Mouse (Mus musculus) stomach, embryonic 14.5 days (tissue): Measurements from ENCODE around the gene Plcb1. TPM values are rescaled to one million over a fixed set of nuclear protein-coding genes. Genes with fewer than 3 reads are reported as not detected.

Experiments
- ATAC-seq: fragments of 200-750 bp; cut with Nextera tagmentation; 2 replicates; pipeline ENCODE4 v1.8.0; 2017; ENCODE audit warnings: low read depth, moderate TSS enrichment; ENCODE audit not compliant: insufficient number of reproducible peaks, insufficient read depth, low FRiP score
- H3K27ac ChIP-seq: fragments of 300-500 bp; sonication (generic); 2 replicates; pipeline ENCODE4 v1.5.1; 2014; ENCODE audit warnings: mild to moderate bottlenecking, low read length, moderate library complexity, mixed read lengths
- H3K27me3 ChIP-seq: fragments of 300-500 bp; sonication (generic); 2 replicates; pipeline ENCODE4 v1.6.1; 2014; ENCODE audit warnings: low read length, control low read depth, mixed read lengths; ENCODE audit not compliant: control insufficient read depth, insufficient read depth
- H3K36me3 ChIP-seq: fragments of 300-500 bp; sonication (generic); 2 replicates; pipeline ENCODE4 v1.6.1; 2014; ENCODE audit warnings: mild to moderate bottlenecking, control low read depth, low read length, moderate library complexity, mixed read lengths; ENCODE audit not compliant: control insufficient read depth, insufficient read depth
- H3K4me1 ChIP-seq: fragments of 300-500 bp; sonication (generic); 2 replicates; pipeline ENCODE4 v1.6.1; 2014; ENCODE audit warnings: low read length, control low read depth, mixed read lengths; ENCODE audit not compliant: control insufficient read depth, insufficient read depth
- H3K4me2 ChIP-seq: fragments of 300-500 bp; sonication (generic); replicated peaks from 2 replicates; pipeline ENCODE4 v1.6.1; 2014; ENCODE audit warnings: low read depth, low read length, control low read depth
- H3K4me3 ChIP-seq: fragments of 300-500 bp; sonication (generic); 2 replicates; pipeline ENCODE4 v1.5.1; 2014; ENCODE audit warnings: low read depth, low read length, control low read depth
- H3K9ac ChIP-seq: fragments of 300-500 bp; sonication (generic); replicated peaks from 2 replicates; pipeline ENCODE4 v1.6.1; 2014; ENCODE audit warnings: low read depth, mild to moderate bottlenecking, control low read depth, low read length, moderate library complexity, mixed read lengths
- H3K9me3 ChIP-seq: fragments of 300-500 bp; sonication (generic); 2 replicates; pipeline ENCODE4 v1.6.1; 2016; ENCODE audit warnings: low read depth, low read length, control low read depth; ENCODE audit not compliant: control insufficient read depth
- WGBS: fragments of 180-500 bp; shearing (Covaris S2); extraction: QIAGEN DNeasy Blood & Tissue Kit; methylation state at CpG from one replicate; pipeline ENCODE4 v1.1.7; 2014; 5-methylcytosine and 5-hydroxymethylcytosine counted together
- polyA plus RNA-seq: library from polyadenylated mRNA; unstranded; fragments of >200 nt; fragmentation: Nextera tagmentation; extraction: Ambion mirVana; gene quantifications from 2 replicates; pipeline ENCODE4 v1.2.1, GENCODE M21; 2014

Plcb1 gene
- polyA plus RNA-seq, 1 experiment from 2014 or later, result 25.3 TPM

- Histone ChIP-seq H3K4me3 (no peak overlapping the region), H3K27me3 (no peaks in the 10 kb centered on the region), H3K27ac (no peak overlapping the region), H3K9me3 (no peaks in the 10 kb centered on the region), H3K4me2 (no peak overlapping the region), H3K36me3 (no peaks in the 10 kb centered on the region), H3K4me1 (no peaks in the 10 kb centered on the region), H3K9ac (no peak overlapping the region)
- ATAC-seq, result no peak
- WGBS, result 79% methylated on average over 6 of the region's 6 CpGs
These were observed 617.5 kb downstream of the Plcb1 start for GRCm38 (mm10) chr2:135403344-135403743.

- Histone ChIP-seq H3K27ac (no peak overlapping the region), H3K4me2 (no peak overlapping the region), H3K36me3 (no peaks in the 10 kb centered on the region), H3K4me3 (no peak overlapping the region), H3K4me1 (no peaks in the 10 kb centered on the region), H3K9ac (no peak overlapping the region), H3K27me3 (no peaks in the 10 kb centered on the region), H3K9me3 (no peaks in the 10 kb centered on the region)
- ATAC-seq, result no peak
- 26% methylated on average over 1 of the region's 1 CpGs for whole genome bisulfite sequencing
These were observed 618.2 kb downstream of the Plcb1 start for GRCm38 (mm10) chr2:135404095-135404494.

- H3K36me3 ChIP-seq, result no peaks in the 10 kb centered on the region
- H3K9ac ChIP-seq, result no peak overlapping the region
- no peak overlapping the region for H3K4me2 ChIP-seq
- H3K4me3 ChIP-seq, result no peak overlapping the region
- H3K27me3 ChIP-seq, result no peaks in the 10 kb centered on the region
- no peak for ATAC-seq
- no peaks in the 10 kb centered on the region for H3K4me1 ChIP-seq
- WGBS, result 73% methylated on average over 5 of the region's 5 CpGs
- H3K9me3 ChIP-seq, result no peaks in the 10 kb centered on the region
- H3K27ac ChIP-seq, result no peak overlapping the region
These were observed 623.7 kb downstream of the Plcb1 start for GRCm38 (mm10) chr2:135409418-135410097.

- H3K4me1 ChIP-seq, result no peaks in the 10 kb centered on the region
- no peak overlapping the region for H3K4me2 ChIP-seq
- no peak for ATAC-seq
- H3K27me3 ChIP-seq, result no peaks in the 10 kb centered on the region
- H3K27ac ChIP-seq, result no peak overlapping the region
- no peaks in the 10 kb centered on the region for H3K36me3 ChIP-seq
- no peak overlapping the region for H3K9ac ChIP-seq
- WGBS, result 38% methylated on average over 2 of the region's 2 CpGs
- no peak overlapping the region for H3K4me3 ChIP-seq
- no peaks in the 10 kb centered on the region for H3K9me3 ChIP-seq
These were observed 625.8 kb downstream of the Plcb1 start for GRCm38 (mm10) chr2:135411675-135412074.

GRCm38 (mm10) chr2:135415137-135415536 lies 629.3 kb downstream of the Plcb1 start:
- Histone ChIP-seq H3K9me3 (no peaks in the 10 kb centered on the region), H3K27ac (no peak overlapping the region), H3K4me3 (no peak overlapping the region), H3K27me3 (no peaks in the 10 kb centered on the region), H3K9ac (no peak overlapping the region), H3K4me1 (no peaks in the 10 kb centered on the region), H3K4me2 (no peak overlapping the region), H3K36me3 (no peaks in the 10 kb centered on the region)
- ATAC-seq, result no peak
- 74% methylated on average over 4 of the region's 4 CpGs for WGBS

GRCm38 (mm10) chr2:135419301-135419700 lies 633.4 kb downstream of the Plcb1 start:
- no peaks in the 10 kb centered on the region for H3K4me1 ChIP-seq
- no peak for ATAC-seq
- no peak overlapping the region for H3K4me3 ChIP-seq
- WGBS, result 81% methylated on average over 5 of the region's 5 CpGs
- H3K4me2 ChIP-seq, result no peak overlapping the region
- no peak overlapping the region for H3K27ac ChIP-seq
- H3K9me3 ChIP-seq, result no peaks in the 10 kb centered on the region
- no peaks in the 10 kb centered on the region for H3K27me3 ChIP-seq
- no peak overlapping the region for H3K9ac ChIP-seq
- H3K36me3 ChIP-seq, result no peaks in the 10 kb centered on the region

- no peak overlapping the region for H3K4me2 ChIP-seq
- H3K4me1 ChIP-seq, result no peaks in the 10 kb centered on the region
- H3K4me3 ChIP-seq, result no peak overlapping the region
- WGBS, result 44% methylated on average over 5 of the region's 5 CpGs
- no peak for ATAC-seq
- H3K36me3 ChIP-seq, result no peaks in the 10 kb centered on the region
- H3K27me3 ChIP-seq, result no peaks in the 10 kb centered on the region
- no peaks in the 10 kb centered on the region for H3K9me3 ChIP-seq
- H3K27ac ChIP-seq, result peak overlapping the region; percentile 34; the same call in 1 of the 2 replicates
- H3K9ac ChIP-seq, result no peak overlapping the region
These were observed 649.2 kb downstream of the Plcb1 start for GRCm38 (mm10) chr2:135434947-135435515.

GRCm38 (mm10) chr2:135439034-135439433 lies 653.2 kb downstream of the Plcb1 start:
- no peaks in the 10 kb centered on the region for H3K36me3 ChIP-seq
- WGBS, result 76% methylated on average over 3 of the region's 3 CpGs

More at GRCm38 (mm10) chr2:135439034-135439433, 653.2 kb downstream of the Plcb1 start:
- no peak overlapping the region for H3K4me3 ChIP-seq
- H3K27ac ChIP-seq, result peak overlapping the region; percentile 92
- no peak for ATAC-seq
- H3K4me2 ChIP-seq, result no peak overlapping the region
- H3K9ac ChIP-seq, result no peak overlapping the region
- H3K4me1 ChIP-seq, result 0 out of 2 replicates have a peak, but pooled peaks cover 5% of the 10 kb centered on the region
- no peaks in the 10 kb centered on the region for H3K27me3 ChIP-seq
- H3K9me3 ChIP-seq, result no peaks in the 10 kb centered on the region
